Mouse (Mus musculus) heart, postnatal 10 days (tissue): ENCODE data around the gene Ptpa. TPM values are rescaled to one million over a fixed set of nuclear protein-coding genes. Genes with fewer than 3 reads are reported as not detected.

Experiments
- DNase-seq, 2 experiments: peaks; one replicate each; pipeline ENCODE4 v3.0.0; 2021
- intact Hi-C: fragments of 180-260 bp; cut with DNase I; formaldehyde crosslinking; loops from one replicate; pipeline ENCODE4 v1.15.1; 2025
- microRNA-seq, 2 experiments: library from miRNA; unstranded; fragments of <30 nt; microRNA quantifications; one replicate each; pipeline ENCODE4 v1.2.0; 2022
- total RNA-seq, 2 experiments: library from RNA; stranded (reverse); gene quantifications; 2 replicates each; pipeline ENCODE4 v1.2.3; 2021

The Ptpa gene
- total RNA-seq, 2 experiments from 2014 or later, result 125 to 133 TPM

DNA sequence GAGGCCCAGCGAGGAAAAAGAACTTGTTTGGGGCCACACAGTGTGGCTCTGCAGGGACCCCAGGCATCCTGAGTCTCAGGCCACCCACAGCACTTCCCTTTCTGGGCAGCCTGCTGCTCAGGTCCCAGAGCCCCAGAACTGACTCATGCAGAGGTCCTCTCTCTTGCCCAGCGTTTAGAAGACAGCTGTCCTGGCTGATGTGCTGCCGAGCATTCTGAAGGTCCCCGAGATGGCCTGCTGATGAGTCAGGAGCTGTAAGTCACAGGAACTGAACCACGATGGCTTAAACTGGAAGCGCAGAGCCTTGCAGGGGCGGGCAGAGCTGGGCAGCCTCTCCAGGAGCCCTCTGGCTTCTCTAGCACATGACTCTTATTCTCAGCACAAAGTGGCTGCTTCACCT is 71.8 kb downstream of the Ptpa start:
- intact Hi-C loops, result loop anchor here (5.0 kb wide), 1 partner anchor 45 kb away; no protein-coding TSS in a partner anchor
- peak; percentile 55 to 62 for DNase-seq

DNA sequence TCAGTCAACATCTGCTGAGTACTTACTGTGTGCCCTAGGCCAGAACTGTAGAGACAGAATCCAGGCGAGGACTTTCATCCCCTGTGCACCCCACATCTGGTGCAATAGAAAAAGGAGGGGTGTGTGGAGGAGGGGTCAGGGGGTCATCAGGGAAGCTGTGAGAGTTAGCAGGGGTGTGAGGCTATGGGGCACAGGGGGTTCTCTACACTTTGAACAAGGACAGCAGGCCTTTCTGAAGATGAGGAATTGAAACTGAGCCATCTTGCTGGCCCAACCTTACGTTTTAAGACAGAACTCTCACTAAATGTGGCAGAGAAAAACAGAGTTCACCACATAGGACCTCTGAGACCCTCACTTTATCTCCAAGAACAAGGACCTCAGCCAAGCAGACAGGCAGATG is 74.5 kb downstream of the Ptpa start:
- intact Hi-C loops, result no loop called here
- DNase-seq, result no peak

DNA sequence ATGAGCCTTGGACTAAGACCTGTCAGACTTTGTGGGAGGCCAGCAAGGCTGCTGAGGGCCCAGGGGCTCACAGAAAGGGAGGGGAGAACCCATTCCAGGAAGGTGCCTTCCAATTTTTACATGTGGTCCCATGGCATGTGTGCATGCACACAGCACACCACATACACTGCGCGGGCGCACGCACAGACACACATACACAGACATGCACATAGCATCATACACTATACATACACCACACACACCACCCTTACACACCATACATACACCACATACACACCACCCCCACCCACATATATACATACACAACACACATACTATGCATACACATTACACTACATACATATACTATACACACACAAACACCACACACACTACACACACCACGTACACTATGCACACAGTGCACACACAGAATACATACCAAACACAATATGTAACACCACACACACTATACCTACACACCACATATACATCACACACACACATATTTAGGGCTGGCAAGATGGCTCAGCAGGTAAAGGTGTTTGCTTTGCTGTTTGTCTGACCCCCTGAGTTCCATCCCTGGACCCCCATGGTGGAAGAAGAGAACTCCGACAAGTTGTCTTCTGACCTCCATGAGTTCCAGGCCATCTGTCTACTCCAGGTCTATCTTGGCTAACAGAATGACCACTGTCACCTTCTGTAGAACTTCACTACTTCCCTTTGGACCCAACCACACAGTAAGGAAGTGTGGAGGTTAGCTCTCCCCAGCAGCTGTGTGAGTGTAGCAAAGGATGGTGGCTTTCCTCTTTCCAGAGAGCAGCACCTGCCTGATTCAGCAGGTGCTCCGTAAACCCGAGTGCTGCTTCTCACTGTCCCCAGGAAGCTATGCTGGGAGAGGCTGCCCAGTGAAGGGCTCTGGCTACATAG is 79.4 kb downstream of the Ptpa start:
- DNase-seq, result no peak
- intact Hi-C loops, result loop anchor here (5.0 kb wide), 1 partner anchor 47 kb away; no protein-coding TSS in a partner anchor

DNA sequence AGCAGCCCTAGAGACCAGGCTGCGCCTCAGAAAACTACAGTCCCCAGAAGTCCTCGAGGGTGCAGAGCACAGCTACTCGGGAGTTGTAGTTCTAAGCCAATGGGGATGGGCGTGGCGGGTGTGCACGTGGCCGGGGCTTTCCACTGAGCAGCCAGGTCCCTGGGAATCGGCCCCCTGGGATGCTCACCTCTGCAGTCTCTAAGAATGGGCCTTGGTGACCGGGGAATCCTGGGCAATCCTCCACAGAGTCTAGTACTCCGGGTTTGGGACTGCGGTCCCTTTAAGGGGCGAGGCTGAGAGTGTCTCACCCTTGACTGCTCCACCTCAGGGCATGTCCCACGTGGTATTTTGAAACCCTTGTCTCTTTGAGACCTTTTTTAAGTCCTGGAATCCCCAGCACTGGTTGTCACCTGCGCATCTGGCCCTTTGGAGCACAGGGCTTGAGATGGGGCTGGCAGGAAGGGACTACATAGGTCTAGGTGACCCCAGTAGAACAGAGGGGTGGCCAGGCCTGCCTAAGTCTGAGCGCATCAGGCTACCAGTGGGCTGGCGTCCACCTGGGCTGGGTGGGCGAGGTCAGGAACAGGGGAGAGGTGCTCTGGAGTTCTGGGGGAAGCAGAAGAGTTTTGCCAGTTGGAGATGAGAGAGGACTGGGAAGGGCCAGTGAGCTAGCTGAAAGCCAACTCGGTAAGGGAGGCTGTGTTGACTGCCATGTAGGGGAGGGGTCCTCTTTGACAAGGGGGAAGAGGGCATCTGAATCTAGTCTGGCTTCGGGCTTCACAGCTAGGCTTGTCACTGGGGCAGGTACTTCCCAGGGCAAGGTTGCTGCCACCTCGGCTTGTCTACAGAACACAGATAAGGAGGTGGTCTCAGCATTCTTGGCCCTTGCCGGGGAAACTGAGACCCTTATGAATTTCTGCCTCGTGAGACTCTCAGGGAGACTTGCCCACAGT is 80.3 kb downstream of the Ptpa start:
- peak; percentile 71 to 79 for DNase-seq
- intact Hi-C loops, result loop anchor here (5.0 kb wide), 1 partner anchor 46 kb away; no protein-coding TSS in a partner anchor

Small RNAs within 50 kb of the gene (microRNA-seq; reads per million reads assigned to microRNA genes)
- gene Gm47292, result 0 to 0.35 reads per million in 2 experiments

Other genes starting within 250 kb of the Ptpa start
- gene Endog, start 244.5 kb upstream of the Ptpa start, total RNA-seq, result 10 to 100 TPM; 59.1 to 60.2 TPM
- 1 to 10 TPM; 7.0 to 7.1 TPM for gene Spout1, start 237.6 kb upstream of the Ptpa start, total RNA-seq
- 10 to 100 TPM; 44.5 to 44.6 TPM for gene Kyat1, start 210.2 kb upstream of the Ptpa start, total RNA-seq
- 10 to 100 TPM; 72.1 to 91.7 TPM for gene Lrrc8a, start 178.3 kb upstream of the Ptpa start, total RNA-seq
- 1 to 10 TPM; 1.3 to 2.7 TPM for gene Gm28035, start 175.5 kb upstream of the Ptpa start, total RNA-seq
- 10 to 100 TPM; 26.3 to 29.3 TPM for gene Phyhd1, start 149.8 kb upstream of the Ptpa start, total RNA-seq
- not detected for gene Gm28038, start 135.0 kb upstream of the Ptpa start, total RNA-seq
- gene Dolk, start 129.7 kb upstream of the Ptpa start, total RNA-seq, result 10 to 100 TPM; 25.9 to 28.6 TPM
- gene Nup188, start 129.6 kb upstream of the Ptpa start, total RNA-seq, result 10 to 100 TPM; 25.1 to 26.6 TPM
- gene Sh3glb2, start 56.7 kb upstream of the Ptpa start, total RNA-seq, result 10 to 100 TPM; 62.0 to 69.5 TPM
- gene Miga2, start 51.8 kb upstream of the Ptpa start, total RNA-seq, result 10 to 100 TPM; 70.5 to 78.0 TPM
- gene Dolpp1, start 23.8 kb upstream of the Ptpa start, total RNA-seq, result 10 to 100 TPM; 11.6 to 14.7 TPM
- 100 to 1,000 TPM; 448 to 485 TPM for gene Crat, start 226 bp upstream of the Ptpa start, total RNA-seq
- gene Ier5l, start 58.2 kb downstream of the Ptpa start, total RNA-seq, result 10 to 100 TPM in 1 of 2 experiments, 1 to 10 TPM in 1; 9.5 to 12.2 TPM
- 1 to 10 TPM; 1.9 to 3.1 TPM for gene Cstad, start 179.0 kb downstream of the Ptpa start, total RNA-seq